Mouse (Mus musculus) heart, embryonic 13.5 days (tissue): ENCODE data around the gene Nt5m. TPM values are rescaled to one million over a fixed set of nuclear protein-coding genes. Genes with fewer than 3 reads are reported as not detected.

Experiments
- ATAC-seq: fragments of 200-750 bp; cut with Nextera tagmentation; 2 replicates; pipeline ENCODE4 v1.8.0; 2017; ENCODE audit warnings: moderate TSS enrichment; ENCODE audit not compliant: insufficient number of reproducible peaks, low FRiP score, low TSS enrichment; ENCODE audit errors: extremely low read depth
- H3K27ac ChIP-seq: fragments of 300-500 bp; sonication (generic); replicated peaks from 2 replicates; pipeline ENCODE4 v1.5.1; 2015; ENCODE audit warnings: moderate library complexity, mild to moderate bottlenecking, inconsistent platforms
- H3K27me3 ChIP-seq: fragments of 300-500 bp; sonication (generic); replicated peaks from 2 replicates; pipeline ENCODE4 v1.6.1; 2015; ENCODE audit warnings: mild to moderate bottlenecking, inconsistent platforms
- H3K36me3 ChIP-seq: fragments of 300-500 bp; sonication (generic); 2 replicates; pipeline ENCODE4 v1.6.1; 2015; ENCODE audit warnings: mild to moderate bottlenecking, inconsistent platforms
- H3K4me1 ChIP-seq: fragments of 300-500 bp; sonication (generic); 2 replicates; pipeline ENCODE4 v1.6.1; 2015; ENCODE audit warnings: inconsistent platforms
- H3K4me2 ChIP-seq: fragments of 300-500 bp; sonication (generic); 2 replicates; pipeline ENCODE4 v1.6.1; 2015; ENCODE audit warnings: inconsistent platforms, mild to moderate bottlenecking, moderate library complexity
- H3K4me3 ChIP-seq: fragments of 300-500 bp; sonication (generic); 2 replicates; pipeline ENCODE4 v1.5.1; 2015; ENCODE audit warnings: moderate library complexity, mild to moderate bottlenecking, inconsistent platforms
- H3K9ac ChIP-seq: fragments of 300-500 bp; sonication (generic); 2 replicates; pipeline ENCODE4 v1.6.1; 2015; ENCODE audit warnings: inconsistent platforms, mild to moderate bottlenecking, moderate library complexity
- H3K9me3 ChIP-seq: fragments of 300-500 bp; sonication (generic); 2 replicates; pipeline ENCODE4 v1.6.1; 2016; ENCODE audit warnings: inconsistent platforms
- whole genome bisulfite sequencing: fragments of 180-500 bp; shearing (Covaris S2); methylation state at CpG from one replicate; pipeline ENCODE4 v1.1.7; 2015; ENCODE audit warnings: mixed read lengths; 5-methylcytosine and 5-hydroxymethylcytosine counted together
- polyA plus RNA-seq: library from polyadenylated mRNA; unstranded; fragments of >200 nt; fragmentation: Nextera tagmentation; extraction: Ambion mirVana; gene quantifications from 2 replicates; pipeline ENCODE4 v1.2.1, GENCODE M21; 2015

The Nt5m gene
- polyA plus RNA-seq, 1 experiment from 2014 or later: 36.3 TPM

DNA sequence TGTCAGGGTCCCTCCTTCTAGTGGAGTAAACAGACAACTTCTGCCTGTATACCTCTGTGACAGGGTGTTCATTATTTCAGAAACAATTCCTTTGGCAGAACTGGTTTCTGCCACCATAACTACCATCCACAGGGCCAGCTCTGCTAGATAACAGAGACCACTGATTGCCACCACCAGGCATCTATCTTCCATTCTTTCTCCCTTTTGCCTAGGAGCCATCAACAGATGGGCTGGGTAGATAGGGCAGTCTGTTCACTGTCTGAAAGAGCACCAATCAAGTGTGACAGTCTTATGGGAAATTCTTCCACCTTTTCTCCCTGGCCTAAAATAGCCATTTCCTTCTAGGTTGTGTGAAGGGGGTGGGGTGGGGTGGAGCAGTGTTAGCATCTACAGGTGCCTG, 71.3 kb downstream of the Nt5m start:
- Histone ChIP-seq H3K4me1 (no peaks in the 10 kb centered on the region), H3K9me3 (no peaks in the 10 kb centered on the region), H3K9ac (no peak overlapping the region), H3K4me2 (no peak overlapping the region), H3K36me3 (no peaks in the 10 kb centered on the region), H3K27me3 (no peaks in the 10 kb centered on the region), H3K27ac (no peak overlapping the region), H3K4me3 (no peak overlapping the region)
- no peak for ATAC-seq

GRCm38 (mm10) chr11:59911523-59911922, 72.3 kb downstream of the Nt5m start:
- Histone ChIP-seq H3K9me3 (no peaks in the 10 kb centered on the region), H3K4me2 (no peak overlapping the region), H3K9ac (no peak overlapping the region), H3K27me3 (no peaks in the 10 kb centered on the region), H3K4me3 (no peak overlapping the region), H3K27ac (no peak overlapping the region), H3K4me1 (no peaks in the 10 kb centered on the region), H3K36me3 (no peaks in the 10 kb centered on the region)
- no peak for ATAC-seq
- 74% methylated on average over 1 of the region's 1 CpGs for WGBS

- H3K27me3 ChIP-seq: no peaks in the 10 kb centered on the region
- no peak overlapping the region for H3K9ac ChIP-seq
- 58% methylated on average over 4 of the region's 4 CpGs for WGBS
- peaks cover 14% of the 10 kb centered on the region for H3K4me1 ChIP-seq
- no peak overlapping the region for H3K4me3 ChIP-seq
- no peaks in the 10 kb centered on the region for H3K9me3 ChIP-seq
- H3K27ac ChIP-seq: no peak overlapping the region; the same call in 1 of the 2 replicates
- no peak overlapping the region for H3K4me2 ChIP-seq
- no peak for ATAC-seq
- H3K36me3 ChIP-seq: no peaks in the 10 kb centered on the region
Observed at GRCm38 (mm10) chr11:59913702-59914101, 74.5 kb downstream of the Nt5m start.

- Histone ChIP-seq H3K4me1 (peaks cover 47% of the 10 kb centered on the region), H3K9me3 (no peaks in the 10 kb centered on the region), H3K4me2 (no peak overlapping the region), H3K36me3 (no peaks in the 10 kb centered on the region), H3K4me3 (no peak overlapping the region), H3K27me3 (no peaks in the 10 kb centered on the region), H3K9ac (no peak overlapping the region), H3K27ac (peak overlapping the region; percentile 64)
- ATAC-seq: no peak
- 9% methylated on average over 4 of the region's 4 CpGs for WGBS
Observed at GRCm38 (mm10) chr11:59918014-59918413, 78.8 kb downstream of the Nt5m start.

- Histone ChIP-seq H3K4me2 (no peak overlapping the region), H3K9me3 (no peaks in the 10 kb centered on the region), H3K4me1 (peaks cover 47% of the 10 kb centered on the region), H3K27me3 (no peaks in the 10 kb centered on the region), H3K27ac (0 out of 2 replicates have a peak overlapping the region, but pooled peaks have one; percentile 44), H3K4me3 (no peak overlapping the region), H3K9ac (no peak overlapping the region), H3K36me3 (no peaks in the 10 kb centered on the region)
- 32% methylated on average over 3 of the region's 3 CpGs for WGBS
- ATAC-seq: no peak
Observed at GRCm38 (mm10) chr11:59919401-59919800, 80.2 kb downstream of the Nt5m start.

DNA sequence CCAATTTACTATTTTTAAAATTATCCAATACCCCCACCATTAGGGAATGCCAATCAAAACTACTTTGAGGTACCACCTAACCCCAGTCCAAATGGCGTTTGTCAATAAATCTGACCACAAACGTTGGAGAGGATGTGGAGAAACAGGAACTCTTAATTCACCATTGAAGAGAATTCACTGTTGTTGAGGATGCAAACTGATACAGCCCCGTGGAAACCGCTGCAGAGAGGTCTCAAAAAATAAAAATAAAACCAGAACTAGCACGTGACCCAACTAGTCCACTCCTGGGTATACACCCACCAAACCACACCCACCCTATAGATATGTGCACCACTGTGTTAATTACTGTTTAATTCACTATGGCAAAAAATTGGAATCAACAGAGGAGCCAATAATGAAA, 81.1 kb downstream of the Nt5m start:
- no peak overlapping the region for H3K9ac ChIP-seq
- WGBS: 67% methylated on average over 5 of the region's 5 CpGs

DNA sequence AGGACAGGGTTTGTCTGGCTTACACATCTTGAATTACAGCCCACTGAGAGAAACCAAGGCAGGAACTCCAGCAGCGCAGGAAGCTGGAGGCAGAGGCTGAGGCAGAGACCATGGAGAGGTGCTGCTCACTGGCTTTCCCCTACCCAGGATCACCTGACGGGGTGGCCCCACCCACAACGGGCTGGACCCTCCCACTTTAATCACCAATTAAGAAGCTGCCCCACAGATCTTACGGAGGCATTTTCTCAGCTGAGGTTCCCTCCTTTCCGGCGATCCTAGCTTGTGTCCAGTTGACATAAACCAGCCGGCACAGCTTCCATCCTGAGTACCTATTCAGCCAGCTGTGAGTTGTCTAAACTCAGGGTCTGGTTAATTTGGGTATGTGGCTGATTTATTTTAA, 82.0 kb downstream of the Nt5m start:
- Histone ChIP-seq H3K9ac (no peak overlapping the region), H3K4me2 (peak overlapping the region; percentile 9)
- ATAC-seq: no peak

More for the DNA sequence above, 81.1 kb downstream of the Nt5m start:
- ATAC-seq: no peak
- Histone ChIP-seq H3K36me3 (no peaks in the 10 kb centered on the region), H3K4me1 (peaks cover 47% of the 10 kb centered on the region), H3K9me3 (no peaks in the 10 kb centered on the region), H3K27ac (no peak overlapping the region), H3K4me3 (no peak overlapping the region), H3K27me3 (no peaks in the 10 kb centered on the region), H3K4me2 (no peak overlapping the region)

DNA sequence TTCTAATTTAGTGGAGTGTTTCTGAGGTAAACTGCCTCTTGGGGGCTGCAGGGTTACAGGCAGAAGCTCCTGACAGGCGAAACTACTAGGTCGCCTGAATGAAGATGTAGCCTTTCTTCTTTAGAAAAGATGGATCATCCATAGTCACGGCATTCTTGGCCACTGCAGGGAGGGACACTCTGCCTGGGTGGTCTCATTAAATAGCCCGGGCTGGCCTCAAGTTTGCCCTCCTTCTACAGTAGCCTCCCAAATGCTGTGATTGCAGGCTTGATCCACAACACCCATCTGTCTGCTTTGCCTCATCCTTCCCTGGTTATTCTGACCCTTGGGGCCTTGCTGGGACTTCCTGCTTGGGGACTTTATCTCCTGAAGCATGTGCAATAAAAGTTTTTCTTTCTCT, 90.8 kb downstream of the Nt5m start:
- ATAC-seq: no peak
- no peak overlapping the region for H3K4me2 ChIP-seq
- H3K9ac ChIP-seq: no peak overlapping the region
- H3K27me3 ChIP-seq: no peaks in the 10 kb centered on the region; the same call in 1 of the 2 replicates
- peaks cover 27% of the 10 kb centered on the region for H3K4me1 ChIP-seq
- H3K36me3 ChIP-seq: no peaks in the 10 kb centered on the region
- H3K4me3 ChIP-seq: no peak overlapping the region
- 48% methylated on average over 4 of the region's 4 CpGs for WGBS
- H3K27ac ChIP-seq: no peak overlapping the region
- no peaks in the 10 kb centered on the region for H3K9me3 ChIP-seq

More for the DNA sequence above, 82.0 kb downstream of the Nt5m start:
- no peaks in the 10 kb centered on the region for H3K27me3 ChIP-seq
- peaks cover 47% of the 10 kb centered on the region for H3K4me1 ChIP-seq
- H3K4me3 ChIP-seq: no peak overlapping the region
- no peaks in the 10 kb centered on the region for H3K36me3 ChIP-seq
- WGBS: 17% methylated on average over 7 of the region's 7 CpGs
- no peak overlapping the region for H3K27ac ChIP-seq
- H3K9me3 ChIP-seq: no peaks in the 10 kb centered on the region

Other genes starting within 250 kb of the Nt5m start
- gene Olfr223, start 246.2 kb upstream of the Nt5m start, polyA plus RNA-seq: not detected in 2 replicates
- 25.0 and 26.7 TPM in 2 replicates for gene Mprip, start 178.1 kb upstream of the Nt5m start, polyA plus RNA-seq
- gene Pld6, start 51.8 kb upstream of the Nt5m start, polyA plus RNA-seq: 4.5 and 5.6 TPM in 2 replicates
- 26.9 and 28.6 TPM in 2 replicates for gene Flcn, start 29.4 kb upstream of the Nt5m start, polyA plus RNA-seq
- 152 and 169 TPM in 2 replicates for gene Cops3, start 391 bp downstream of the Nt5m start, polyA plus RNA-seq
- 42.6 and 48.2 TPM in 2 replicates for gene Med9, start 108.8 kb downstream of the Nt5m start, polyA plus RNA-seq
- 8.0 and 8.3 TPM in 2 replicates for gene Rasd1, start 125.5 kb downstream of the Nt5m start, polyA plus RNA-seq
- 12.8 and 13.7 TPM in 2 replicates for gene Pemt, start 207.0 kb downstream of the Nt5m start, polyA plus RNA-seq